Mouse (Mus musculus) thymus, postnatal 14 days (tissue): ENCODE measurements around the gene Btrc.
"Not testable (repeated sequence)": the region's sequence is repeated elsewhere in the genome, so short reads cannot be mapped to it uniquely, and the experiment has no call there.

ENCODE experiments used
- DNase-seq: peaks from one replicate; pipeline ENCODE4 v3.0.0; 2021

The Btrc gene

DNA sequence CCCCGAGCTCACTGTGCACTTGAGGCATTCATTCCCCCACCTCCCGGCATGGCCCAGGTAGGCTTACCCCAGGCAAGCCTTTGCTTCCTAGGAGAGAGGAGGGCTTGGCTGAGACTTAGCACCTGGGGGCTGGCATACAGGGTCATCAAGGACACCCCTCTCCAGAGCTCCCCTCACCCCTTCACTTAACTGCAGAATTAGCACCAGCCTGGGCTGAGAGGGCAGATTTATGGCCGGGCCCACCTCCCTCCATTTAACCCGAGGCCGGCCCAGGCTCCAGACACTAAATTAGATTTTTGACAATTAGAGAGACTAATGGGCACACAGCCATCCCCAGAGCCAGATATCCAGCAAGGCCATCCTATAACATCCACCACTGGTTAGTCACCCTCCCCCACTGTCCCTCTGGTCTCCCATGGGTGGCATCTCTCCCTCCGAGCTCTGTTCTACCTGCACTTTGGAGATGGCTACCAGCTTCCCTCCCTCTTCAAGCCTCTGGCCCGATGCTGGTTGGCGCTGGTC is 171.7 kb downstream of the Btrc start:
- DNase-seq = no peak

DNA sequence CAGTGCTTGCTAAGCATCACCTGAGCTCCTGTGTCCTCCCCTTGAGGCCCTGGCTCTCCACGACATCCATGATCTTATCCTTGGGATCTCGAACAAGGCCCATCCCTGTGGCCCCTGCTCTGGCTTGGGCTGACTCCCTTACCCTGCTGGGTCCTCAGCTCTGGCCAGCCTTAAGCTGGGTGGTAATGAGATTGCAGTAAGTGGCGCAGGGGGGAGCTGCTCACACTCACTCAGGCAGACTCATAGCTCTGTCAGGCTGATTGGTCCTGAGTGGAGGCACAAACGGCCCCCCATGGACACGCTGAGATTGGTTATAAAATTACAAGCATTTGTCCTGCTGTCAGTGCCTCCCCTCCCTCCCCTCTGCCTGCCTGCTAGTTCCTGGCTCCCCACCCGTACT is 172.4 kb downstream of the Btrc start:
- no peak for DNase-seq

DNA sequence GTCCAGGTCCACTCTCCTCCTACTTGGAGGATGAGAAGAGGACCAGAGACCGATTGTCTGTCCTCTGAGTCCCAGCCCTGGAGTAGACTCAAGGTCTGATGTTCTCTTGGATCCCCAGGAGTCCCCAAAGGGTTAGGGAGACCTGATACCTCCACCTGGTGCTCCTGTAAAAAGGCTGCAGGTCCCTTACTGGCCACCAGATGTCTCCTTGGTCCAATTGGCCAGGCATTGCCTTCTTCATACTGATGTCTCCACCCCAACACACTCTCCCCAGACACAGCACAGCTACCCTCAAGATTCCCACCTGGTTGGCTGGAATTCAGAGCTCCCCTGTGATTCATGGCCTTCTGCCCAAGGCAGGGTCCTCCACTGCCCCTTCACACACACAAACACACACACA is 174.0 kb downstream of the Btrc start:
- DNase-seq = peak; percentile 75

DNA sequence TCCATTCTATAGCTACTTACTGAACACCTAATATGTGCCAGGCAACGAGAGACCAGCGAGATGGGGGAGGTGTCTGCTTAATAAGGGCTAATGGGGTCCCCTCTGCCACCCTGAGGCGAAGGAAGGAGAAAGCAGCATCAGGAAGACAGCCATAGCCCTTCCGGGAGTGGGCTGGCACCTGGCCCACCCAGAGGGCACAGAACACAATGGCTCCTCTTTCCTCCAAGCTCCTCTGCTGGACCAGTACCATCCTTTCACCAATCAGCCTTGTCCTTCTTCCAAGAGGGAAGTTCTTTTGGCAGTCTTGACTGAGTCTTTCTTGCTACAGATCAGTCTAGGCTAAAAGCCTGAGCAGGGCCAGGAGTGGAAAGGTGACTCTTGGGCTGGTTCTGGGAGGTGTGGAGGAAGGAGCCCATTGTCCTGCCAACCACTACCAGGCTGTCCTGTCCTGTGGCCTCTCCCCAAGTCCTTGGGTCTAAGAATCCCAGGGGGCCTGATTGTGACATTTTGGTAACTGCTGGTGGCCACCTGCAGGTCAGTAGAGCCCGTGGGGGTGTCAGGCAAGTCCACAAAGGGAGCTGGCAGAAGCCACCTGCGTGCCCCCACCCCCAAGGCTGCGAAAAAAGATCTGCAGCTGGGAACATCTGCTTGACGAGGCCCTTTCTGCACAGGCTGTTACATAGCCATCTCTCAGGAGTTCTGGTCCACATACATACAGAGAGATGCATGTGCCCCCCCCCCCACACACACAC is 177.3 kb downstream of the Btrc start:
- DNase-seq = peak; percentile 53

DNA sequence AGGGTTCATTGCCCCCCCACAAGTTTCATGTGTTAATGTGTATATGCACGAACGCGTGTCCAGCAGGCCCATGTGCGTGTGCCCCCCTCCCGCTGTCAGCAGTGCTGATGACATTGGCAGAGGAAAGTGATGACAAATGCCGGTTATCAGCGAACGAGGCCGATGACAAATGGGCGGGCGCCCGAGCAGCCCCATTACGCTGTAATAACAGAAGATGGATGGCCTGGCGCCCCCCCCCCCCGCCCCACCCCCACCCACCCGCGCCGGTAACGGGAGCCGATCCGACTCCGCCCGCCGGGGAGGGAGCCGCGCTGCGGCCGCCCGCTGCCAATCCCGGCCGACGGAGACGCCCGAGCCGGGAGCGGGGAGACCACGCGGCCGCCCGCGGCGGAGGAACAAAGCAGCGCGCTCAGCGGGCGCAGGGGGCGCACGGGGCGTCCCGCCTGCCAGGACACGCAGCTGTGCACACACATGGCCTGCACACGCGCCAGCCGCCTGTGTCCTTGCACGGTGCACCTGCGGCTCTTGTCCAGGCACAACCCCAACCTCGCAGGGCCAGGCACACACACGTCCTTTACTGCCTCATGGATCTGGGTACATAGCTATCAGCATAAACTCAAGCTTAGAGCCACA is 178.0 kb downstream of the Btrc start:
- peak; percentile 78 for DNase-seq

DNA sequence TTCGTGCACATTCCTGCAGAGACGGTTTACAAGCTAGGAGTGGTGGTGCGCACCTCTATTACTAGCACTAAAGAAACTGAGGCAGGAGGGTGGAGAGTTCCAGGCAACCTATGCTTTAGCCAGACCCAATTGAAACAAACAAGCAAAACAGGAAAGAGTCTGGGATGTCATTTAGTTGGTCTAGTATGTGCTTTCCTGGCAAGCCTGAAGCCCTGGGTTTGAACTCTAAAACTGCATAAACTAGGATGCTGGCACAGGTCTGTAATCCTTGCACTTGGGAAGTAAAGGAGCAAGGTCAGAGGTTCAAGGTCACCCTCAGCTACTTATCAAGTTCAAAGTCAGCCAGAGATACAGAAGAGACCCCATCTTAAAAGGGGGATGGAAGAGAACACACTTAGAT is 178.5 kb downstream of the Btrc start:
- no peak for DNase-seq

DNA sequence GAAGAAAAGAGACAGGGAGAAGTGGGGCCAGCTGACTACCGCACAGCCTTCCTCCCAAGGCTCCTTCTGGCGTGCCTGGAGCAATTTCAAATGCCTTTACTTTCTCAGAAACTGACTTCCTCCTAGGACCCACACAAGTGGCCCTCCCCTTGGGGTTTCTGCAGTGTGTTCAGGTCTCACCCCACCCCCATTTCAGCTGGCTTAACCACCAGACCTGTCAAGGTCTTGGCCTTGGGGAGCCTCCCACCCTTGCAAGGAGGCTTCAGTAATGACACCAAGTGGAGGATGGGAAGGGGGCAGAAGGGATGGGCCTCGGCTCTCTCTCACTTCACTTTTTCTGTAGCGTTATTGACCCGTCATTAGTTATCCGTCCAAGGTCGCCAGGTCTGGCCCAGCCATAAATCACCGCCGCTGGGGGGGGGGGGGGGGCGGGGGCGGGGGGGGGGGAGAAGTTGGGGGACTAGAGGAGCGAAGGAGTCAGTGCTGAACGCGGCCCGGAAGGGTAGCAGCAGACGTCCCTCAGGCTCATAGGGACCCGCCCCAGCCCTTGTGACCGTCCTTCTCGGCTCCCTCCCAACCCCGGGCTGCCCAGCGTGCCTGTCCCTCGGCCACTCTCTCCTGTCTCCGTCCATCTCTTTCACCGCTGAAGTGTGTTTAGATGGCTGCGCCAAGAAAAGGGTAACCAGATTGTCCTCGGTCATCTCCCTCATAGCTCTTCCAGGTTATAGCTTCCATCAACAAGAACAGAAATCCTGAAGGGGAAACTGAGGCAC is 180.8 kb downstream of the Btrc start:
- DNase-seq = peak; percentile 38

DNA sequence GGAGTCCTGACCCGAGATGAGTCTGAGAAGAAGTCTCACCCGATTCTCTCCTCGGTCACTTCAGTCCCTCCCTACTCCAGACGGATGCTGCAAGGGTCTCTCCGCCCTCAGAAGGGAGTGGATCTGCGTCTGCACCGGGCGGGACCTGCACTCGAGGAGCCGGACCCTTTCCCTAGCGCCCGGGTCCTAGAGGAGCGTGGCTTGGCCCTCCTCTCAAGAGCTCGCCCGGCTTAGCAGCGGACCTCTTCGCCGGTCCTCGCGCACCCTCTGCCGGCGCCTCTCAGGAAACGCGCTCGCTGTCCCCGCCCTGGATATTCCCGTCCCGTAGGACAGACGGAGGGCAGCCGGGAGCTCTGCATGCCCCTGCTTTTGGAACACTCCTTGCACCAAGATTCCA is 181.4 kb downstream of the Btrc start:
- DNase-seq = peak; percentile 85

DNA sequence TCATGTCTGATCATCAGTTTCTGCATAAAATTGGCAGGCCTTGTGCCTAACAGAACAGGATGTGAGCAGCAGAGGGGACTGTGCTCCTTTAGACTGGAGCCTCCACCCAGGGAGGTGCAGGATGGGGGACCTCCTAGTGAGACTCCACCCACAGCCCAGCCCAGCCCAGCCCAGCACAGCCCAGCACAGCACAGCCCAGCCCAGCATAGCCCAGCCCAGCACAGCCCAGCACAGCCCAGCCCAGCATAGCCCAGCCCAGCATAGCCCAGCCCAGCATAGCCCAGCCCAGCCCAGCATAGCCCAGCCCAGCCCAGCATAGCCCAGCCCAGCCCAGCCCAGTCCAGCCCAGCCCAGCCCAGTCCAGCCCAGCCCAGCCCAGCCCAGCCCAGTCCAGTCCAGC is 184.7 kb downstream of the Btrc start:
- DNase-seq = not testable (repeated sequence)

DNA sequence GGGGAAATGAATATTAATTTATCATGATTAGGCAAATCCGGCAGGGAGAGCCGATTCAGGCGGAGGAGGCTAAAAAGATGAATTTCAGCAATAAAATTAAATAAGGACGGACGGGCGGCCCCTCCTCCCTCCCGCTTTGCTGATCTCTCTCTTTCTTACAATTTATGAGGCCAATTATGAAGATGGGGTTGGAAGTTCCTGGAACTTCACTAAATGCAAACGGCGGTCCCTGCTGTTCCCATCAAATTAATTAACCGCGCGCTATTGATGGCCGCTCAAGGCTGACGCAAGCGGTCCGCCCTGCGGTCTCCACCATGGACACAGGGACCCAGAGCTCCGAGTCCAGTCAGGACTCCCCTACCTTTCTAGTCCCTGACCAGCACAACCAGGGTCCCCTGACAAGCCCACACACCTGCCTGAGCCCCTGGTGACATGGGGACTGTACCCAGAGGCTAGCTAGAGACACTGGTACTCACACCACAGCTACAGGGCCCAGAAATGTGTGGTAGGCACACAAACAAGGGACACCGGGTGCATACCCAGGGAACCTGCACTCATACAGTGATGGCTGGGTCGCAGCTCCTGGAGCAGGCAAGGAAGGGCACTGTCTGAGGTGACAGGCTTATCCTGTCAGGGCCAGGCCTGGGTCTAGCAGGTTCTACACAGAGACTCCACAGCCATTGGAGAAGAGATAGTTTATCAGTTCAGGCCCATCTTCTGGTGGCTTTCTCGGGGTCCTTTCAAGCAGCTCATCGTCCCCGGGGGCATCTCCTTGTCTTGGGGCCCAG is 185.8 kb downstream of the Btrc start:
- no peak for DNase-seq

DNA sequence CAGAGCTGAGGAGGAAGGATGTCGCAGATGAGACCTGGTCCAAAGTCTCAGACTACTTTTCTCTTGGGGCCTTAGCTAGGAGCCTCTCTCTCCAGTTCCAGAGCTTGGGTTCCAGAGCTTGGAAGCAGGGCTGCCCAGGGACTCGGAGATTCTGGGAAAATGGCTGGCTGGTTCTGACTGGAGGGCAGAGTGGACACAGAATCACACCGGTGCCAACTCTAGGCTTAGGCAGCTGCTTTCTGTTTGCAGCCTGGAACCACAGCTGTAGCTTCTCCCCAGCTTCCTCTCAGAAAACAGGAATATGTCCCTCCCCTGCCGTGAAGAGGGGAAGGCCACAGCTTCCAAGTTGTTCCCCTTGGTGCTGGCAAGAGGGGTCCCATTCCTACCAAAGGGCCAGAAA is 186.4 kb downstream of the Btrc start:
- DNase-seq = no peak

DNA sequence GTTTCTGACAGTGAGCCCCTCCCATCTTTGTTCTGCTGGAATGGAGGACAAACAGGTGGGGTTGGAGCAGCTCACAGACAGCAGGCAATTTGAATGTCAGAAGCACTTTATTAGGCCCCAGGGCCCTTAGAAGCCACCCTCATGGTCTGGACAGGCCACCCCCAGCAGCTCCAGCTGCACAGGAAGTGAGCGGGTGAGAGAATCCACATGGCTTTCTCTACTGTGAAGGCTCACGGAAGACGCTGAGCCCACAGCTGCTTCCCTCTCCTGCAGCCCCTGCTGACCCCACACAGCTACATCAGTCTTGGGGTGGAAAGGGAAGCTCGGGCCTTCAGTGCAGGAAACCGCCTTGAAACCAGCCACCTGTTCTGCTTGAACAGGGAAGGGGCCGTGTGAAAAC is 188.7 kb downstream of the Btrc start:
- peak; percentile 40 for DNase-seq

DNA sequence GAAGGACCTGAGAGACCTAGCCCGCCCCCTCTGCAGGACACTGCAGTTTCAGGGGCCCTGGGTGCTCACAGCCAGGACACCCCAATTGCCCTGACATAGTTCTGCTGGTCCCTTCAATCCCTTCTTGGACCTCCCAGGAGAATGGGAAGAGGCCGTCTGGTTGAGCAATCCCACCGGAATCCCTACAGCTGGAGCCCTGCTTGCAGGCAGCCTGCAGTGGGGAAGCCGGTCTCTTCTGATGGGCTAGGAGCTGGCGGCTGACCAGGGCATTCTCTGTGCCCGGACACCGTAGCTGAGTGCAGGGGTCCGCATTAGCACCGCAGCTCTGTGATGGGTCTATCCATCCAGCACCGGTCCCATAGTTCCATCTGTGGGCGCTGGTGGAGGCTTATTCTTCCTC is 190.6 kb downstream of the Btrc start:
- DNase-seq = no peak

DNA sequence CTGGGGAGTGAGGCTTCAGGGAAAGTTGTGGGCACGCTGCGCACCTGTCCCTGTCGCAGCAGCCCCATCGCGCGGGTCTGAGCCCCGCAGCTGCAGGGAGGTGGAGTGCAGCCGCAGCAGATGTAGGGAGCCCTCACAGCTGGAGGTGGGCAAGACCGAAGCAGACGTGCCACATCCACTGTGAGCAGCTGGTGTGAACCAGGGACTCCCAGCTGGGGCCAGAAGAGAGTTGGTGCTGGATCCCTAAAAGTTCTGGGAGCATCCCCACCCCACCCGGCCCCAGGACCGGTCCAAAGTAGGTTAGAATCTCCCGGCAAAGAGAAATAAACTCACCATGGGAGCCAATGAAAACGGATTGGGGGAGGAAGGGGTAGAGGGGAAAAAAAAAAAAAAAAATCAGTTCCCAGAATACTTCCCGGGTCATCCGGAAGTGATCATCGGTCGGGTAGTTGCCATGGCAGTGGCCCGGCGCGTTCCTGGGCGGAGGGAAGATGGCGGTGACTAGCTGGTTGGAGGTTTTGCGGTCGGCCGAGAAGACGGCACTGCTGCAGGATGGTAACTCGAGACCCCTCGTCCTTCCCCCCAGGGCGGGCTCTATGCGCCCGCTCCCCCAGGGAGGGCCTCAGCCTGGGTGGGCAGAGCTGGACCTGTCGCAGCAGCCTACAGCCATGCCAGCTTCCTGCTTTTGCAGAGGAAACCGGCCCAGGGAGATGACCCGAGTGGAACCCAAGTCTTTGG is 196.8 kb downstream of the Btrc start, which contains the start of the genes Poll and Gm17018:
TSS of gene Poll (minus strand) at position 379 of the 738 bp plus-strand sequence.
TSS of gene Gm17018 (plus strand) at position 463 of the 738 bp plus-strand sequence.
- peak; percentile 82 for DNase-seq

DNA sequence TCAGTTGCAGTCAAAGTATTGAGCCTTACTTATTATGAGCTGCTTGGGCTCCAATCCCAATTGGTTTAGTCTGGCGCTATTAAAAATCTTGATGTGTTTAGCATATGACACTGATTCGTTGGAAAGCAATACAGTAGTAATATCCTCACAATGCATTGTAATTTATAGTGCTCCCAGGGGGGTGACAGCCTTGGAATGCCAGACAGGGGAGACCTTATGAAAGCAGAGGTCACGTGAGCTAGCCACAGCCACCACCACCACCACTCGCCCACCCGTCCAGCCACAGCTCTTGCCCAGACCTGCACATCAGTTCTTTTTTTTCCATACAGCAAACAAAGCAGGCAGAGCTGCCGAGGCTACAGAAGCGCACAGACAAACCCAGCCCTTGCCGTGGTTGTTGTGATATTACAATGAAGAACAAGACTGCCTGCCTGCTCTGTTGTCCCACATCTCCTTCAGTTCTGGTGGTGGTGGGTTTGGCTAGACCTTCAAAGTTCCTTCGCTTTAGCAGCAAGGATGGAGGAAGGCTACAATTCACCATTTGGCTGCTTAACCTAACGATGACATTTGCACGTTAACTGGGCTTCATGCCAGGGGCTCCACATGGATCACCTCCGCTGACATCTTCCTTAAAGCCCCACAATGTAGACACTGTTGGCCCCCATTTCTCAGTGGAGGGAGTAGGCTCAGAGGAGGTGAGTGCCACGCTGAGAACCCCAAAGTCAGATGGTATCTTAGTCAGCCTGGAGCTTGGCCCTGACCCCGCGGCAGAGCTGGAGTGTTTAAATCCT is 202.6 kb downstream of the Btrc start:
- DNase-seq = no peak

DNA sequence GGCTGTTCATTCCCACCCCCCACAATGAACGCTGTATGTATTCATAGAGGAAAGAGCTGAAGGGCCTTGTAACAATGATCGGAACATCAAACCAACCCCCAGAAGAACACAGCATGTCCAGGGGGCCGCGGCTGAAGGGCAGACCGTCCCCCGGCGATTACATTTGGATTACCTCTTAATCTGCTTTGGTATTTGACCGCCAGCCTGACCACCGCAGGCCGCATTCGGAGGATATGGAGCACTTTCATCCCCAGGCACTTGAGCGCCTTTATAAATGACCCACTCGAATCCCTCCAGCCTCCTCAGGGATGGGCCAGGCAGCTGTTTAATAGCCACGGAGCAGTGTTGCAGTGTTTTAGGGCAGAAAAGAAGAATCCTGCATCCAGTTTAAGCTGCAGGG is 203.8 kb downstream of the Btrc start:
- DNase-seq = no peak

DNA sequence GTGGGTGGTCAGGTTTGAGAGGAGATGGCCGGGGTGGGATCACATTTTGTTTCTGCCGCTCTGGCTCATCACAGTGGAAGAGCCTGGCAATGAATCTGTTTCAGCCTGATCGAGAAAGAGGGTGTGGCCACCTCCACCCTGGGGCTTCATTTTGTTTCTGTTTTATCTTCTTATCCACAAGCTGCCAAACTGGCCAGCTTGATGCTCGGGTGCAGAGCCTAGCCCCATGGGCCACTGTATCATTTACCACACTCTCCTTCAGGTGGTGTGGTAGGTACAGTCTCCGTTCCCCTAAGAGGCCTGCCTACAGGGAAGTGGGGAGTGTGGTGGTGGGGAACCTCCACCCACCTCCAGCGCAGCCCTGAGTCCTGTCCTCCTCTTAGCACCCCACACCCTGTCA is 209.5 kb downstream of the Btrc start:
- DNase-seq = no peak

DNA sequence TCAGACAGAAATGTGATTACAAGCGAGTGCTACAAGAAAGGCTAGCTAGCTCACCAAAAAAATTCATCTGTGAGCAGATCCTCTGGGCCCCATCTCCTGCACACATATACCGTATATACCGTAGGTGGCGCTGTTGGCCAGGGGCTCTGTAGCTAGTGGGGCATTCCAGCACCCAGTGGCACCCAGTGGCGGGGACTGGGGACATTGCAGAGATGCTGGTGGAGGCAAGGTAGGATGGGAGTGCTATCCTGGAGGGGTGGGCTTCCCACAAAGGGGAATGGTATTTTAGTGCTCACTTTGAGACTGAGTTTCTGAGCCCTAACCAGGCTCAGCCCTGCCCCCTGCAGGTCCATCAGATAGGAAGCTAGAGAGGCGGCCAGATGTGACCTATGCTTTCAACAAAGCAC is 210.3 kb downstream of the Btrc start:
- peak; percentile 90 for DNase-seq

DNA sequence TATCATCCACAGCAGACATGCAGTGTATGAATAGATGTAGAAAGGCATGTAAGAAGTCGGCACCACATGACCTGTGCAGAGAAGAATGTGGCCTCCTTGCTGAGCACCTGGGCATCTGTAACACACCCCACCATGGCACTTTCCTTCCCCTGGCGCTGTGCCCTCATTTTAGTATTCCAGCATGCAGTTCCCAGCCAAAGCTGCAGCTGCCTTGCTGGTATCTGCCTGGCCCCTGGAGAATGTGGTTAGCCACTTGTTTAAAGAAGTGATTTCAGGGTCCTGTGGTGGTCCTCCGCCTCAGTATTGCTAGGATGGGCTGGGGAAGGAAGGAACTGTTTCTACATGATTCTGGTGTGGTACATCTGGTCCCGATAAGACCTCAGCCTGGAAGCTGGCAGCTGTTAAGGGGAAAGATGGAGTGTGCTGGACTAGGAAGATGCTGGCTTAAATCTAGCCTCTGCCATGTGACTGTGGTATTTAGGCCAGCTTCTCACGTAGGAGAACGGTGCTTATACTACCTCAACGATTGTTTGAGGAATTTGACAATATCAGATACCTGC is 210.9 kb downstream of the Btrc start:
- peak; percentile 26 for DNase-seq

DNA sequence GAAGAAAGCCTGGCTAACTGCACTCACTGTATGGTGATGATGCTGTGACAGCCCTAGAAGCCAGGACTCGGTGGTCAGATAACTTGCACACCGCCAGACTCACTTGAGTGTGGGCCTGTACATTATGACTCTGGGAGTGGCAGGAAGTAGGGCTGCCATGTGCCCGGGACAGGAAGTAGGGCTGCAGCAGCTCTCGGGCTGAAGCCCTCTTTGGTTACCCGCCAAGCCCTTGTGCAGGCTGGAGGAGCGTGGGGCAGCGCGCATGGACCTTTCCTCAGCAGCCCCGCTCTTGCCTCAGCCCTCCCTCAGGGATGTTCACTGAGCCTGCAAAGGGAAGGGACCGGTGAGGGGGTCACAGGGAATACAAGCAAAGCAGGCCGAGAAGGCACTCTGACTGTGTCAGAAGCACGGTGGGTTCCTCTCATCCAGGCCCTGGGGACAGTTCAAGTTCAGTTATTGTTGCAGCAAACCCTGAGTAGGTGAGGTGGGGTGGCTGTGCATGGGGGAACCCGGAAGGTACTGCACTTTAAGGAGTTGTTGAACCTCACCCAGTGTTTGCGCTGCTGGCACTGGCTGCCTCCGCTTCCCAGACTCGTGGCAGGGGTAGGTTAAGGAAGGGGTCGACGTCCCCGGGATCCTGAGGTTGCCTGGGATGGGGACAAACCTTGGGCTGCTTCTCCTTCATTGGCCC is 211.6 kb downstream of the Btrc start:
- peak; percentile 75 for DNase-seq
